Mouse (Mus musculus): ENCODE measurements around the gene Nudt15. TPM values are rescaled to one million over a fixed set of nuclear protein-coding genes. Genes with fewer than 3 reads are reported as not detected.

The Nudt15 gene
- 1 to 10 TPM; 4.2 to 5.0 TPM for polyA plus RNA-seq (2017; shearing (Covaris generic))

GRCm38 (mm10) chr14:73548051-73548450 lies at the start of gene Nudt15:
TSS of gene Nudt15 (minus strand) at chr14:73548242.

GRCm38 (mm10) chr14:73524766-73525448 lies 23.1 kb downstream of the Nudt15 start, which contains the start of gene Sucla2:
TSS of gene Sucla2 (plus strand) at chr14:73525319.

GRCm38 (mm10) chr14:73509765-73510423 lies 38.1 kb downstream of the Nudt15 start, which contains the start of gene Med4:
TSS of gene Med4 (plus strand) at chr14:73510025.

Other genes starting within 250 kb of the Nudt15 start
- 10 to 100 TPM; 82.5 to 91.5 TPM for gene Rb1, start 222.4 kb downstream of the Nudt15 start, polyA plus RNA-seq (2017; shearing (Covaris generic))
- gene Itm2b, start 163.0 kb downstream of the Nudt15 start, polyA plus RNA-seq (2017; shearing (Covaris generic)): 1,000 to 10,000 TPM; 1,595 to 1,640 TPM
- gene Med4, start 38.2 kb downstream of the Nudt15 start, polyA plus RNA-seq (2017; shearing (Covaris generic)): 10 to 100 TPM; 62.5 to 73.7 TPM
- 10 to 100 TPM; 68.2 to 76.3 TPM for gene Sucla2, start 22.9 kb downstream of the Nudt15 start, polyA plus RNA-seq (2017; shearing (Covaris generic))
- not detected for gene Gm21750, start 113.0 kb upstream of the Nudt15 start, polyA plus RNA-seq (2017; shearing (Covaris generic))

Data from inflammation-experienced regulatory T-cells (primary cell).